Mouse (Mus musculus): ENCODE measurements around the gene Tbc1d8. TPM values are rescaled to one million over a fixed set of nuclear protein-coding genes. Genes with fewer than 3 reads are reported as not detected.

Tbc1d8 gene
- polyA plus RNA-seq, 1 experiment from 2014 or later, result 9.9 TPM

- Histone ChIP-seq H3K4me3 (replicated peaks) (no peak overlapping the region), H3K27ac (peak overlapping the region; percentile 46; the same call in 1 of the 2 replicates), H3K27me3 (no peaks in the 10 kb centered on the region), H3K36me3 (peaks cover 7% of the 10 kb centered on the region), H3K4me1 (no peaks in the 10 kb centered on the region), H3K9ac (no peak overlapping the region; the same call in 1 of the 2 replicates), H3K9me3 (replicated peaks) (no peaks in the 10 kb centered on the region), H3K4me2 (no peak overlapping the region)
- WGBS, result 77% methylated on average over 4 of the region's 4 CpGs
- ATAC-seq (replicated peaks; ENCODE audit: low FRiP score), result no peak
These were observed 91.1 kb downstream of the Tbc1d8 start for GRCm38 (mm10) chr1:39387497-39387896.

- no peak for ATAC-seq (replicated peaks; ENCODE audit: low FRiP score)
- Histone ChIP-seq H3K36me3 (peaks cover 2% of the 10 kb centered on the region; the same call in 1 of the 2 replicates), H3K4me1 (no peaks in the 10 kb centered on the region), H3K4me3 (replicated peaks) (no peak overlapping the region), H3K9ac (no peak overlapping the region), H3K27me3 (no peaks in the 10 kb centered on the region), H3K4me2 (no peak overlapping the region), H3K27ac (no peak overlapping the region), H3K9me3 (replicated peaks) (no peaks in the 10 kb centered on the region)
- 71% methylated on average over 3 of the region's 3 CpGs for WGBS
These were observed 92.1 kb downstream of the Tbc1d8 start for GRCm38 (mm10) chr1:39386456-39386855.

GRCm38 (mm10) chr1:39384914-39385313 lies 93.6 kb downstream of the Tbc1d8 start:
- Histone ChIP-seq H3K4me1 (peaks cover under 1% of the 10 kb centered on the region; the same call in 1 of the 2 replicates), H3K27ac (no peak overlapping the region), H3K4me2 (no peak overlapping the region), H3K9ac (no peak overlapping the region), H3K4me3 (replicated peaks) (no peak overlapping the region), H3K36me3 (peaks cover 2% of the 10 kb centered on the region; the same call in 1 of the 2 replicates), H3K9me3 (replicated peaks) (no peaks in the 10 kb centered on the region), H3K27me3 (no peaks in the 10 kb centered on the region)
- 60% methylated on average over 9 of the region's 9 CpGs for WGBS
- ATAC-seq (replicated peaks; ENCODE audit: low FRiP score), result no peak

GRCm38 (mm10) chr1:39381017-39381416 lies 97.5 kb downstream of the Tbc1d8 start:
- ATAC-seq (replicated peaks; ENCODE audit: low FRiP score), result no peak
- no peak overlapping the region for H3K9ac ChIP-seq
- WGBS, result 87% methylated on average over 9 of the region's 9 CpGs

GRCm38 (mm10) chr1:39379021-39379420 lies 99.5 kb downstream of the Tbc1d8 start:
- H3K9ac ChIP-seq, result no peak overlapping the region
- H3K36me3 ChIP-seq, result peaks cover 24% of the 10 kb centered on the region
- 66% methylated on average over 5 of the region's 5 CpGs for WGBS
- H3K4me1 ChIP-seq, result peaks cover 3% of the 10 kb centered on the region; the same call in 1 of the 2 replicates
- H3K9me3 ChIP-seq (replicated peaks), result no peaks in the 10 kb centered on the region
- peak; percentile 68 for ATAC-seq (replicated peaks; ENCODE audit: low FRiP score)
- no peaks in the 10 kb centered on the region for H3K27me3 ChIP-seq
- H3K27ac ChIP-seq, result peak overlapping the region; percentile 10; the same call in 1 of the 2 replicates
- no peak overlapping the region for H3K4me2 ChIP-seq
- no peak overlapping the region for H3K4me3 ChIP-seq (replicated peaks)

More at GRCm38 (mm10) chr1:39381017-39381416, 97.5 kb downstream of the Tbc1d8 start:
- H3K27me3 ChIP-seq, result no peaks in the 10 kb centered on the region
- no peaks in the 10 kb centered on the region for H3K9me3 ChIP-seq (replicated peaks)
- no peak overlapping the region for H3K4me3 ChIP-seq (replicated peaks)
- no peak overlapping the region for H3K27ac ChIP-seq
- H3K4me1 ChIP-seq, result peaks cover 3% of the 10 kb centered on the region; the same call in 1 of the 2 replicates
- H3K4me2 ChIP-seq, result no peak overlapping the region
- peaks cover 15% of the 10 kb centered on the region; the same call in 1 of the 2 replicates for H3K36me3 ChIP-seq

- peak; percentile 66; the same call in 1 of the 2 replicates for ATAC-seq (replicated peaks; ENCODE audit: low FRiP score)
- Histone ChIP-seq H3K4me1 (peaks cover 3% of the 10 kb centered on the region; the same call in 1 of the 2 replicates), H3K4me2 (no peak overlapping the region), H3K36me3 (peaks cover 29% of the 10 kb centered on the region), H3K4me3 (replicated peaks) (no peak overlapping the region), H3K9ac (no peak overlapping the region), H3K27ac (0 out of 2 replicates have a peak overlapping the region, but pooled peaks have one; percentile 54), H3K9me3 (replicated peaks) (no peaks in the 10 kb centered on the region), H3K27me3 (no peaks in the 10 kb centered on the region)
- 51% methylated on average over 1 of the region's 1 CpGs for WGBS
These were observed 100.0 kb downstream of the Tbc1d8 start for GRCm38 (mm10) chr1:39378540-39378939.

GRCm38 (mm10) chr1:39376726-39377240 lies 101.8 kb downstream of the Tbc1d8 start:
- Histone ChIP-seq H3K4me2 (no peak overlapping the region), H3K4me1 (peaks cover 3% of the 10 kb centered on the region; the same call in 1 of the 2 replicates), H3K4me3 (replicated peaks) (no peak overlapping the region), H3K36me3 (peaks cover 47% of the 10 kb centered on the region), H3K9ac (no peak overlapping the region), H3K27ac (no peak overlapping the region), H3K27me3 (no peaks in the 10 kb centered on the region), H3K9me3 (replicated peaks) (no peaks in the 10 kb centered on the region)
- 96% methylated on average over 9 of the region's 9 CpGs for WGBS
- ATAC-seq (replicated peaks; ENCODE audit: low FRiP score), result no peak

- Histone ChIP-seq H3K9me3 (replicated peaks) (no peaks in the 10 kb centered on the region), H3K4me2 (no peak overlapping the region), H3K27me3 (no peaks in the 10 kb centered on the region), H3K27ac (no peak overlapping the region), H3K36me3 (peaks cover 53% of the 10 kb centered on the region), H3K9ac (no peak overlapping the region), H3K4me3 (replicated peaks) (no peak overlapping the region), H3K4me1 (peaks cover 3% of the 10 kb centered on the region; the same call in 1 of the 2 replicates)
- ATAC-seq (replicated peaks; ENCODE audit: low FRiP score), result no peak
- 91% methylated on average over 7 of the region's 7 CpGs for WGBS
These were observed 102.4 kb downstream of the Tbc1d8 start for GRCm38 (mm10) chr1:39376121-39376520.

- H3K9ac ChIP-seq, result no peak overlapping the region
- 86% methylated on average over 5 of the region's 5 CpGs for WGBS
- no peak overlapping the region for H3K27ac ChIP-seq
- peaks cover 10% of the 10 kb centered on the region for H3K4me1 ChIP-seq
- H3K9me3 ChIP-seq (replicated peaks), result no peaks in the 10 kb centered on the region
- H3K27me3 ChIP-seq, result no peaks in the 10 kb centered on the region
- H3K4me2 ChIP-seq, result no peak overlapping the region
- no peak overlapping the region for H3K4me3 ChIP-seq (replicated peaks)
- no peak for ATAC-seq (replicated peaks; ENCODE audit: low FRiP score)
- peaks cover 71% of the 10 kb centered on the region for H3K36me3 ChIP-seq
These were observed 104.2 kb downstream of the Tbc1d8 start for GRCm38 (mm10) chr1:39374231-39374809.

- Histone ChIP-seq H3K4me1 (peaks cover 17% of the 10 kb centered on the region), H3K9ac (no peak overlapping the region), H3K36me3 (peaks cover 74% of the 10 kb centered on the region), H3K27ac (no peak overlapping the region), H3K9me3 (replicated peaks) (no peaks in the 10 kb centered on the region), H3K27me3 (no peaks in the 10 kb centered on the region), H3K4me3 (replicated peaks) (no peak overlapping the region), H3K4me2 (no peak overlapping the region)
- ATAC-seq (replicated peaks; ENCODE audit: low FRiP score), result no peak
- 63% methylated on average over 4 of the region's 4 CpGs for WGBS
These were observed 105.2 kb downstream of the Tbc1d8 start for GRCm38 (mm10) chr1:39373378-39373777.

GRCm38 (mm10) chr1:39372220-39372843 lies 106.2 kb downstream of the Tbc1d8 start:
- Histone ChIP-seq H3K4me3 (replicated peaks) (no peak overlapping the region), H3K27me3 (no peaks in the 10 kb centered on the region), H3K27ac (no peak overlapping the region), H3K9me3 (replicated peaks) (no peaks in the 10 kb centered on the region), H3K9ac (no peak overlapping the region), H3K4me1 (peaks cover 17% of the 10 kb centered on the region), H3K4me2 (no peak overlapping the region), H3K36me3 (peaks cover 73% of the 10 kb centered on the region)
- WGBS, result 83% methylated on average over 8 of the region's 8 CpGs
- no peak for ATAC-seq (replicated peaks; ENCODE audit: low FRiP score)

GRCm38 (mm10) chr1:39370431-39370830 lies 108.1 kb downstream of the Tbc1d8 start:
- Histone ChIP-seq H3K27ac (no peak overlapping the region), H3K4me3 (replicated peaks) (no peak overlapping the region), H3K9me3 (replicated peaks) (no peaks in the 10 kb centered on the region), H3K36me3 (peaks cover 61% of the 10 kb centered on the region), H3K4me1 (peaks cover 23% of the 10 kb centered on the region), H3K9ac (no peak overlapping the region), H3K27me3 (no peaks in the 10 kb centered on the region), H3K4me2 (no peak overlapping the region)
- 88% methylated on average over 6 of the region's 6 CpGs for WGBS
- ATAC-seq (replicated peaks; ENCODE audit: low FRiP score), result no peak

Measured in kidney, embryonic 15.5 days (tissue).